Mouse (Mus musculus): ENCODE data around the gene Hspa8. TPM values are rescaled to one million over a fixed set of nuclear protein-coding genes. Genes with fewer than 3 reads are reported as not detected.
"Not testable (repeated sequence)": the region's sequence is repeated elsewhere in the genome, so short reads cannot be mapped to it uniquely, and the experiment has no call there.

Hspa8 gene
- polyA plus RNA-seq, 1 experiment from 2014 or later, result 2,391 TPM

- no peak overlapping the region for H3K27ac ChIP-seq (ENCODE audit: low read length)
- no peaks in the 10 kb centered on the region for H3K36me3 ChIP-seq (ENCODE audit: control insufficient read depth, insufficient read depth, low read length)
- no peak for ATAC-seq (ENCODE audit: low read depth)
- 60% methylated on average over 5 of the region's 5 CpGs for WGBS
- no peak overlapping the region for H3K9ac ChIP-seq (ENCODE audit: low read length)
- H3K4me1 ChIP-seq (replicated peaks; ENCODE audit: control insufficient read depth, insufficient read depth, low read length), result peaks cover 5% of the 10 kb centered on the region
- no peaks in the 10 kb centered on the region for H3K27me3 ChIP-seq (ENCODE audit: control insufficient read depth, insufficient read depth, low read depth, low read length)
- no peak overlapping the region for H3K4me2 ChIP-seq (ENCODE audit: low read depth, low read length)
- H3K4me3 ChIP-seq (ENCODE audit: low read length), result no peak overlapping the region
- no peaks in the 10 kb centered on the region for H3K9me3 ChIP-seq (ENCODE audit: control insufficient read depth, low read length)
Measured at GRCm38 (mm10) chr9:40794926-40795325, 5.9 kb upstream of the Hspa8 start.

- no peak overlapping the region for H3K9ac ChIP-seq (ENCODE audit: low read length)
- no peaks in the 10 kb centered on the region for H3K9me3 ChIP-seq (ENCODE audit: control insufficient read depth, low read length)
- no peak overlapping the region for H3K27ac ChIP-seq (ENCODE audit: low read length)
- no peak overlapping the region for H3K4me2 ChIP-seq (ENCODE audit: low read depth, low read length)
- peaks cover 5% of the 10 kb centered on the region for H3K4me1 ChIP-seq (replicated peaks; ENCODE audit: control insufficient read depth, insufficient read depth, low read length)
- 70% methylated on average over 2 of the region's 2 CpGs for WGBS
- H3K4me3 ChIP-seq (ENCODE audit: low read length), result no peak overlapping the region
- ATAC-seq (ENCODE audit: low read depth), result no peak
- no peaks in the 10 kb centered on the region for H3K27me3 ChIP-seq (ENCODE audit: control insufficient read depth, insufficient read depth, low read depth, low read length)
- H3K36me3 ChIP-seq (ENCODE audit: control insufficient read depth, insufficient read depth, low read length), result no peaks in the 10 kb centered on the region
Measured at GRCm38 (mm10) chr9:40795562-40795961, 5.2 kb upstream of the Hspa8 start.

- H3K36me3 ChIP-seq (ENCODE audit: control insufficient read depth, insufficient read depth, low read length), result no peaks in the 10 kb centered on the region
- no peak overlapping the region; the same call in 1 of the 2 replicates for H3K27ac ChIP-seq (ENCODE audit: low read length)
- H3K4me1 ChIP-seq (replicated peaks; ENCODE audit: control insufficient read depth, insufficient read depth, low read length), result peaks cover 5% of the 10 kb centered on the region
- H3K27me3 ChIP-seq (ENCODE audit: control insufficient read depth, insufficient read depth, low read depth, low read length), result no peaks in the 10 kb centered on the region
- WGBS, result 50% methylated on average over 4 of the region's 4 CpGs
- no peak overlapping the region for H3K4me3 ChIP-seq (ENCODE audit: low read length)
- no peaks in the 10 kb centered on the region for H3K9me3 ChIP-seq (ENCODE audit: control insufficient read depth, low read length)
- no peak overlapping the region for H3K9ac ChIP-seq (ENCODE audit: low read length)
- no peak overlapping the region for H3K4me2 ChIP-seq (ENCODE audit: low read depth, low read length)
- ATAC-seq (ENCODE audit: low read depth), result no peak
Measured at GRCm38 (mm10) chr9:40796054-40796453, 4.7 kb upstream of the Hspa8 start.

- Histone ChIP-seq H3K36me3 (ENCODE audit: control insufficient read depth, insufficient read depth, low read length) (peaks cover 3% of the 10 kb centered on the region), H3K4me1 (replicated peaks; ENCODE audit: control insufficient read depth, insufficient read depth, low read length) (peaks cover 6% of the 10 kb centered on the region), H3K4me3 (ENCODE audit: low read length) (no peak overlapping the region), H3K27ac (ENCODE audit: low read length) (peak overlapping the region; percentile 100), H3K9ac (ENCODE audit: low read length) (no peak overlapping the region), H3K9me3 (ENCODE audit: control insufficient read depth, low read length) (no peaks in the 10 kb centered on the region), H3K27me3 (ENCODE audit: control insufficient read depth, insufficient read depth, low read depth, low read length) (no peaks in the 10 kb centered on the region), H3K4me2 (ENCODE audit: low read depth, low read length) (no peak overlapping the region)
- 68% methylated on average over 9 of the region's 9 CpGs for WGBS
- ATAC-seq (ENCODE audit: low read depth), result no peak
Measured at GRCm38 (mm10) chr9:40798247-40798960, 2.4 kb upstream of the Hspa8 start.

GRCm38 (mm10) chr9:40799112-40799511 lies 1.7 kb upstream of the Hspa8 start:
- peak overlapping the region; percentile 44; the same call in 1 of the 2 replicates for H3K9ac ChIP-seq (ENCODE audit: low read length)
- H3K4me2 ChIP-seq (ENCODE audit: low read depth, low read length), result peak overlapping the region; percentile 79
- no peaks in the 10 kb centered on the region for H3K27me3 ChIP-seq (ENCODE audit: control insufficient read depth, insufficient read depth, low read depth, low read length)
- no peak overlapping the region for H3K4me3 ChIP-seq (ENCODE audit: low read length)
- 48% methylated on average over 3 of the region's 3 CpGs for WGBS
- peaks cover 10% of the 10 kb centered on the region for H3K36me3 ChIP-seq (ENCODE audit: control insufficient read depth, insufficient read depth, low read length)
- H3K4me1 ChIP-seq (replicated peaks; ENCODE audit: control insufficient read depth, insufficient read depth, low read length), result peaks cover 9% of the 10 kb centered on the region
- H3K9me3 ChIP-seq (ENCODE audit: control insufficient read depth, low read length), result no peaks in the 10 kb centered on the region
- ATAC-seq (ENCODE audit: low read depth), result no peak
- H3K27ac ChIP-seq (ENCODE audit: low read length), result peak overlapping the region; percentile 100

GRCm38 (mm10) chr9:40799837-40800501 lies 815 bp upstream of the Hspa8 start:
- Histone ChIP-seq H3K9me3 (ENCODE audit: control insufficient read depth, low read length) (no peaks in the 10 kb centered on the region), H3K4me3 (ENCODE audit: low read length) (peak overlapping the region; percentile 97), H3K4me2 (ENCODE audit: low read depth, low read length) (peak overlapping the region; percentile 79), H3K9ac (ENCODE audit: low read length) (peak overlapping the region; percentile 86), H3K27me3 (ENCODE audit: control insufficient read depth, insufficient read depth, low read depth, low read length) (no peaks in the 10 kb centered on the region), H3K27ac (ENCODE audit: low read length) (peak overlapping the region; percentile 100), H3K36me3 (ENCODE audit: control insufficient read depth, insufficient read depth, low read length) (peaks cover 17% of the 10 kb centered on the region), H3K4me1 (replicated peaks; ENCODE audit: control insufficient read depth, insufficient read depth, low read length) (peaks cover 11% of the 10 kb centered on the region)
- ATAC-seq (ENCODE audit: low read depth), result peak; percentile 18
- WGBS, result under 1% methylated on average over 30 of the region's 30 CpGs

- WGBS, result under 1% methylated on average over 28 of the region's 28 CpGs
- Histone ChIP-seq H3K9ac (ENCODE audit: low read length) (peak overlapping the region; percentile 100), H3K4me1 (replicated peaks; ENCODE audit: control insufficient read depth, insufficient read depth, low read length) (peaks cover 29% of the 10 kb centered on the region), H3K4me2 (ENCODE audit: low read depth, low read length) (peak overlapping the region; percentile 64), H3K27ac (ENCODE audit: low read length) (peak overlapping the region; percentile 93), H3K36me3 (ENCODE audit: control insufficient read depth, insufficient read depth, low read length) (peaks cover 29% of the 10 kb centered on the region), H3K4me3 (ENCODE audit: low read length) (peak overlapping the region; percentile 97)
- not testable (repeated sequence) for H3K27me3 ChIP-seq (ENCODE audit: control insufficient read depth, insufficient read depth, low read depth, low read length); H3K9me3 ChIP-seq (ENCODE audit: control insufficient read depth, low read length)
- ATAC-seq (ENCODE audit: low read depth), result peak; percentile 0
Measured at GRCm38 (mm10) chr9:40801614-40802532, 1.1 kb downstream of the Hspa8 start.

- peak overlapping the region; percentile 97 for H3K4me3 ChIP-seq (ENCODE audit: low read length)
Measured at GRCm38 (mm10) chr9:40802533-40802875, 1.7 kb downstream of the Hspa8 start.

GRCm38 (mm10) chr9:40804576-40804975 lies 3.8 kb downstream of the Hspa8 start:
- Histone ChIP-seq H3K36me3 (ENCODE audit: control insufficient read depth, insufficient read depth, low read length) (peaks cover 29% of the 10 kb centered on the region), H3K4me1 (replicated peaks; ENCODE audit: control insufficient read depth, insufficient read depth, low read length) (peaks cover 33% of the 10 kb centered on the region)
- not testable (repeated sequence) for H3K27me3 ChIP-seq (ENCODE audit: control insufficient read depth, insufficient read depth, low read depth, low read length); H3K9ac ChIP-seq (ENCODE audit: low read length); H3K4me2 ChIP-seq (ENCODE audit: low read depth, low read length); ATAC-seq (ENCODE audit: low read depth); H3K4me3 ChIP-seq (ENCODE audit: low read length); H3K9me3 ChIP-seq (ENCODE audit: control insufficient read depth, low read length); H3K27ac ChIP-seq (ENCODE audit: low read length)
- 35% methylated on average over 3 of the region's 3 CpGs for WGBS

More at GRCm38 (mm10) chr9:40802533-40802875, 1.7 kb downstream of the Hspa8 start:
- H3K36me3 ChIP-seq (ENCODE audit: control insufficient read depth, insufficient read depth, low read length), result peaks cover 29% of the 10 kb centered on the region
- peaks cover 35% of the 10 kb centered on the region for H3K4me1 ChIP-seq (replicated peaks; ENCODE audit: control insufficient read depth, insufficient read depth, low read length)
- not testable (repeated sequence) for H3K27me3 ChIP-seq (ENCODE audit: control insufficient read depth, insufficient read depth, low read depth, low read length); H3K9me3 ChIP-seq (ENCODE audit: control insufficient read depth, low read length); ATAC-seq (ENCODE audit: low read depth); H3K27ac ChIP-seq (ENCODE audit: low read length)
- WGBS, result 2% methylated on average over 8 of the region's 8 CpGs
- peak overlapping the region; percentile 100 for H3K9ac ChIP-seq (ENCODE audit: low read length)
- H3K4me2 ChIP-seq (ENCODE audit: low read depth, low read length), result peak overlapping the region; percentile 64
